Mouse (Mus musculus): ENCODE measurements around the gene Dnaic2. TPM values are rescaled to one million over a fixed set of nuclear protein-coding genes. Genes with fewer than 3 reads are reported as not detected.

Dnaic2 gene
- polyA plus RNA-seq, 1 experiment from 2014 or later: not detected

GRCm38 (mm10) chr11:114789716-114790115, 62.5 kb downstream of the Dnaic2 start:
- no peak for ATAC-seq (replicated peaks; ENCODE audit: low FRiP score)
- Histone ChIP-seq H3K9ac (ENCODE audit: low read depth, low read length) (no peak overlapping the region), H3K9me3 (ENCODE audit: control insufficient read depth, low read length) (no peaks in the 10 kb centered on the region), H3K4me3 (ENCODE audit: low read depth, low read length) (no peak overlapping the region), H3K4me1 (replicated peaks; ENCODE audit: control insufficient read depth, insufficient read depth, low read length) (peaks cover 14% of the 10 kb centered on the region), H3K4me2 (no peak overlapping the region), H3K27me3 (replicated peaks; ENCODE audit: control insufficient read depth, insufficient read depth, low read length) (peaks cover 96% of the 10 kb centered on the region), H3K36me3 (ENCODE audit: control insufficient read depth, insufficient read depth, low read length) (no peaks in the 10 kb centered on the region), H3K27ac (ENCODE audit: low read depth, low read length) (no peak overlapping the region)
- no peak for DNase-seq (ENCODE audit: low spot score)
- 60% methylated on average over 9 of the region's 9 CpGs for WGBS

DNA sequence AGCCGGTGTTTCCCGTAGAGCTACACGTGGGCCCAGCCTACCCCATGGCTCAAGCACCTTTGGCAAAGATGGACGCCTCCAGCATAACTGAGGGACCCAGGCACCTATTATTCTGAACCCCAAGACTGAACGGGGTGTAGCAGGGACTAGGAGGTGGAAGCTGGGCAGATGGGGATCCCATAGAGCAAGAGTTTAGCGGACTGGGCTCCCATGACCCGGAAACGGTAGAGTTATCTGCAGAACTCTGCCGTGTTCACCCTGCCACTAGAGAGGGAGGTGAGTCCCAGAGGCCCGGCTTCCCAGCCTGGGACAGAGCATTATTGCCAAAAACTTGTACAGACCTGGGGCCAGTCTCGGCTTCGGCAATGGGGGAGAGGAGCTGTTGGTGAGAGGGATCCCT, 63.0 kb downstream of the Dnaic2 start:
- Histone ChIP-seq H3K4me3 (ENCODE audit: low read depth, low read length) (no peak overlapping the region), H3K27ac (ENCODE audit: low read depth, low read length) (no peak overlapping the region), H3K4me2 (no peak overlapping the region), H3K9me3 (ENCODE audit: control insufficient read depth, low read length) (no peaks in the 10 kb centered on the region), H3K9ac (ENCODE audit: low read depth, low read length) (no peak overlapping the region), H3K27me3 (replicated peaks; ENCODE audit: control insufficient read depth, insufficient read depth, low read length) (peaks cover 91% of the 10 kb centered on the region), H3K36me3 (ENCODE audit: control insufficient read depth, insufficient read depth, low read length) (no peaks in the 10 kb centered on the region), H3K4me1 (replicated peaks; ENCODE audit: control insufficient read depth, insufficient read depth, low read length) (peaks cover 17% of the 10 kb centered on the region)
- no peak for ATAC-seq (replicated peaks; ENCODE audit: low FRiP score)
- no peak for DNase-seq (ENCODE audit: low spot score)
- WGBS: 53% methylated on average over 12 of the region's 12 CpGs

- DNase-seq (ENCODE audit: low spot score) (no peak), ATAC-seq (replicated peaks; ENCODE audit: low FRiP score) (no peak)
- Histone ChIP-seq H3K9me3 (ENCODE audit: control insufficient read depth, low read length) (no peaks in the 10 kb centered on the region), H3K27me3 (replicated peaks; ENCODE audit: control insufficient read depth, insufficient read depth, low read length) (peaks cover 85% of the 10 kb centered on the region), H3K4me3 (ENCODE audit: low read depth, low read length) (no peak overlapping the region), H3K27ac (ENCODE audit: low read depth, low read length) (no peak overlapping the region), H3K4me1 (replicated peaks; ENCODE audit: control insufficient read depth, insufficient read depth, low read length) (peaks cover 17% of the 10 kb centered on the region), H3K9ac (ENCODE audit: low read depth, low read length) (no peak overlapping the region), H3K36me3 (ENCODE audit: control insufficient read depth, insufficient read depth, low read length) (no peaks in the 10 kb centered on the region), H3K4me2 (no peak overlapping the region)
- 20% methylated on average over 4 of the region's 4 CpGs for WGBS
Observed at GRCm38 (mm10) chr11:114790841-114791240, 63.6 kb downstream of the Dnaic2 start.

DNA sequence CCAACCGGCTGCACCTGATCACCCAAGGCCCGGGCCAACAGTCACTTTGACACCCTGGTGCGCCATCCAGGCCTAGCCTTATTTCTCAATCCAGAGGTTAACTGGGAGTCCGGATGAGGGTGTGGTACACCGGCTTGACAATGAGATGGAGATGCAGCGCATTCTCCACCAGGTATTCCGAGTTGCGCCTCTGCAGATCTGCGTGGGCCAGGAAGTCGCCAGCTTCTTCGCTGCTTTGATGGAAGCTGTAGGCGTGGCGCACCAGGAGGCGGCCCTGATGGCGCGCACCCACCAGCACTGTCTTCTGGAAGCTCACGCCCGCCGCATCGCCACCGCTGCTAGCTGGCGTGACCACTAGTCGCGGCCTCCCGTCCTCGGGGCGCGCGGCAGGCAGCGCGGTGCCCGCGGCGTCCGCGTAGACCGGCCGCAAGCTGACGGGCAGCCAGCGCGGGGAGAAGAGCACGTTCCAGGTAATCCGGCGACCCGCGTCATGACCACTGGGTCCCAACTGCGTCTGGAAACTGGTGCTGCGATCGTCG, 64.2 kb downstream of the Dnaic2 start:
- no peak for DNase-seq (ENCODE audit: low spot score)
- no peak overlapping the region for H3K9ac ChIP-seq (ENCODE audit: low read depth, low read length)

GRCm38 (mm10) chr11:114791891-114792411, 64.7 kb downstream of the Dnaic2 start:
- Histone ChIP-seq H3K36me3 (ENCODE audit: control insufficient read depth, insufficient read depth, low read length) (no peaks in the 10 kb centered on the region), H3K9ac (ENCODE audit: low read depth, low read length) (no peak overlapping the region), H3K27me3 (replicated peaks; ENCODE audit: control insufficient read depth, insufficient read depth, low read length) (peaks cover 78% of the 10 kb centered on the region), H3K4me3 (ENCODE audit: low read depth, low read length) (peak overlapping the region; percentile 45), H3K4me1 (replicated peaks; ENCODE audit: control insufficient read depth, insufficient read depth, low read length) (peaks cover 17% of the 10 kb centered on the region), H3K4me2 (peak overlapping the region; percentile 72), H3K9me3 (ENCODE audit: control insufficient read depth, low read length) (no peaks in the 10 kb centered on the region), H3K27ac (ENCODE audit: low read depth, low read length) (no peak overlapping the region)
- 1% methylated on average over 59 of the region's 59 CpGs for WGBS
- DNase-seq (ENCODE audit: low spot score): no peak
- no peak for ATAC-seq (replicated peaks; ENCODE audit: low FRiP score)

More for the DNA sequence above, 64.2 kb downstream of the Dnaic2 start:
- ATAC-seq (replicated peaks; ENCODE audit: low FRiP score): no peak
- Histone ChIP-seq H3K9me3 (ENCODE audit: control insufficient read depth, low read length) (no peaks in the 10 kb centered on the region), H3K27ac (ENCODE audit: low read depth, low read length) (no peak overlapping the region), H3K4me2 (peak overlapping the region; percentile 72), H3K4me1 (replicated peaks; ENCODE audit: control insufficient read depth, insufficient read depth, low read length) (peaks cover 17% of the 10 kb centered on the region), H3K36me3 (ENCODE audit: control insufficient read depth, insufficient read depth, low read length) (no peaks in the 10 kb centered on the region), H3K27me3 (replicated peaks; ENCODE audit: control insufficient read depth, insufficient read depth, low read length) (peaks cover 83% of the 10 kb centered on the region), H3K4me3 (ENCODE audit: low read depth, low read length) (peak overlapping the region; percentile 45)
- WGBS: 4% methylated on average over 50 of the region's 50 CpGs

- Histone ChIP-seq H3K27ac (ENCODE audit: low read depth, low read length) (no peak overlapping the region), H3K4me2 (no peak overlapping the region), H3K9me3 (ENCODE audit: control insufficient read depth, low read length) (no peaks in the 10 kb centered on the region), H3K36me3 (ENCODE audit: control insufficient read depth, insufficient read depth, low read length) (no peaks in the 10 kb centered on the region), H3K27me3 (replicated peaks; ENCODE audit: control insufficient read depth, insufficient read depth, low read length) (peaks cover 68% of the 10 kb centered on the region), H3K4me3 (ENCODE audit: low read depth, low read length) (no peak overlapping the region), H3K9ac (ENCODE audit: low read depth, low read length) (no peak overlapping the region), H3K4me1 (replicated peaks; ENCODE audit: control insufficient read depth, insufficient read depth, low read length) (peaks cover 17% of the 10 kb centered on the region)
- DNase-seq (ENCODE audit: low spot score) (no peak), ATAC-seq (replicated peaks; ENCODE audit: low FRiP score) (no peak)
- 36% methylated on average over 5 of the region's 5 CpGs for WGBS
Observed at GRCm38 (mm10) chr11:114792931-114793494, 65.8 kb downstream of the Dnaic2 start.

DNA sequence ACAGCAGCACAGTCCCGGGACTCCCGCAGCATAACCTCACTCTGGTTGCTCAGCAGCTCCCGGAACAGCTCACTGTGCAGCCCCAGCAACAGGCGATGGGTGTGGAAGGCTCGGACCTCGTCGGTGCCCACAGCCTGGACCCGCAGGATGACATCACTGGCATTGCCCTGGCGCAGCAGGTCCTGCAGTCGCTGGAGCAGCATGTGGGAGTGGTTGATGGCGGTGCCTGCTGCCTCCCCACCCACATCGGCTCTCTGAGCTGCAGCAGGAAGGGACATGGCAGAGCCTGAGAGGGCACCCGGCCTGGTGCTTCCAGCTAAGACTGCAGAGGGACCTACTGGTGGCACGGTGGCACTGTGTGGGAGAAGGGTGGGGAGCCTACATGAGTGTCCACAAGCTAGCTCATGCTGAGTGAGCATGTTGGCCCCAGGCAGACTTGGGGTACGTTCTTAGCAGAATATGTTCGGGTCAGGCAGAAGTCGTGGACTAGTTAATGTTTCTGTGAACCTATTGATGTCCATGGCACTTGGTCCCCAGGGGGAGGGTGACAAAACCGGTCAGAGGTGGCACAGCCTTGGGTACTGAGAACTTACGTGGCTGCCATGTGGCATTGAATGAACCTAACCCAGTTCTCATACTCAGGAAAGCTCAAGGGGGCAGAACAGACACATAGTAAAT, 66.8 kb downstream of the Dnaic2 start:
- no peak overlapping the region for H3K27ac ChIP-seq (ENCODE audit: low read depth, low read length)
- H3K9ac ChIP-seq (ENCODE audit: low read depth, low read length): no peak overlapping the region
- H3K27me3 ChIP-seq (replicated peaks; ENCODE audit: control insufficient read depth, insufficient read depth, low read length): peaks cover 58% of the 10 kb centered on the region
- H3K4me3 ChIP-seq (ENCODE audit: low read depth, low read length): no peak overlapping the region
- no peaks in the 10 kb centered on the region for H3K36me3 ChIP-seq (ENCODE audit: control insufficient read depth, insufficient read depth, low read length)
- no peak for ATAC-seq (replicated peaks; ENCODE audit: low FRiP score)
- WGBS: 60% methylated on average over 19 of the region's 19 CpGs
- DNase-seq (ENCODE audit: low spot score): no peak
- peaks cover 14% of the 10 kb centered on the region; the same call in 1 of the 2 replicates for H3K4me1 ChIP-seq (replicated peaks; ENCODE audit: control insufficient read depth, insufficient read depth, low read length)
- H3K4me2 ChIP-seq: no peak overlapping the region
- H3K9me3 ChIP-seq (ENCODE audit: control insufficient read depth, low read length): no peaks in the 10 kb centered on the region

DNA sequence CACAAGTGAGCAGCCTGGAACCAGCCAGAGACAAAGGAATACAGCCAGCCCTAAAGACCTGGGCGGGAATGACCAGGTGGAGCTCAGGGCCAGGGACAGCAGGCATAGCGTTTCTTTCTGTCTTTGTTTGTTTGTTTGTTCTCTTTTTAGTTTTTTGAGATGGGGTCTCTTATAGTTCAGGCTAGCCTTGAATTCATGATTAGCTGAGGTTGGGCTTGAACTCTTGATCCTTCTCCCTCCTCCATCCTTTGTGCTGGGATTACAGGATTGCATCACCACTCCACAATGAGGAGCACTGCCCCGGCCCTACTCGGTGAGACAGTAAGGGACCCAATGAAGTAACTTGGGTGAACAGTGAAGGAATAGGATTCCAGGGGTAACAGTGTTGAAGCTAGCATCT, 67.5 kb downstream of the Dnaic2 start:
- H3K9ac ChIP-seq (ENCODE audit: low read depth, low read length): no peak overlapping the region
- no peak overlapping the region for H3K4me2 ChIP-seq
- no peak for ATAC-seq (replicated peaks; ENCODE audit: low FRiP score)
- H3K36me3 ChIP-seq (ENCODE audit: control insufficient read depth, insufficient read depth, low read length): no peaks in the 10 kb centered on the region
- H3K4me3 ChIP-seq (ENCODE audit: low read depth, low read length): no peak overlapping the region
- WGBS: 58% methylated on average over 4 of the region's 4 CpGs
- H3K27me3 ChIP-seq (replicated peaks; ENCODE audit: control insufficient read depth, insufficient read depth, low read length): peaks cover 51% of the 10 kb centered on the region
- no peaks in the 10 kb centered on the region for H3K9me3 ChIP-seq (ENCODE audit: control insufficient read depth, low read length)
- DNase-seq (ENCODE audit: low spot score): no peak
- H3K27ac ChIP-seq (ENCODE audit: low read depth, low read length): no peak overlapping the region
- H3K4me1 ChIP-seq (replicated peaks; ENCODE audit: control insufficient read depth, insufficient read depth, low read length): peaks cover 12% of the 10 kb centered on the region; the same call in 1 of the 2 replicates
